Mouse (Mus musculus): Measurements from ENCODE around the gene Kdm4b. TPM values are rescaled to one million over a fixed set of nuclear protein-coding genes. Genes with fewer than 3 reads are reported as not detected.

The Kdm4b gene
- polyA plus RNA-seq, 1 experiment from 2014 or later: 43.2 TPM

- H3K9me3 ChIP-seq: no peaks in the 10 kb centered on the region
- H3K4me1 ChIP-seq: no peaks in the 10 kb centered on the region
- ATAC-seq (ENCODE audit: low FRiP score, low read depth): no peak
- no peak overlapping the region for H3K4me3 ChIP-seq
- H3K4me2 ChIP-seq (replicated peaks): no peak overlapping the region
- peaks cover 90% of the 10 kb centered on the region for H3K36me3 ChIP-seq
- H3K27ac ChIP-seq: no peak overlapping the region
- H3K9ac ChIP-seq: no peak overlapping the region
- WGBS: 91% methylated on average over 3 of the region's 3 CpGs
- no peaks in the 10 kb centered on the region for H3K27me3 ChIP-seq
These were observed 33.4 kb downstream of the Kdm4b start for GRCm38 (mm10) chr17:56359183-56359725.

DNA sequence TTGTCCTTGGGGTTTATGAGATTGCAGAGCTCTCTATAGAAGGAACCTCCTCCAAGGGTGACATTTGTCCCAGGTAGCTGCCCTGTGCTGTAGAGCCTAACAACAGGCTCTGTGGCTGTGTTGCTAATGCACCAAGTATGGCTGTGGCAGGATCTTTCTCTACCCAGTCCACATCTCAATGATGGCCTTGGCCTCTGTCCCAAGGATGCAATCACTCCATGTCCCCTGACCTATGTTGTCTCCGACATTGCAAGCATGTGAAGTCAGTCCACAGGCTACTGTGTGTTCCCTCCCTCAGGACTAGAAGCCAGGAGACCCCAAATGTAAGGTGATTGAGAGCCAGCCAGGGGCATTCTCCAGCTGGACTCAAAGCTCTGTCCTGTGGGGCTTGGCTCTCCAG lies 34.0 kb downstream of the Kdm4b start:
- H3K36me3 ChIP-seq: peaks cover 85% of the 10 kb centered on the region

GRCm38 (mm10) chr17:56360451-56360850 lies 34.6 kb downstream of the Kdm4b start:
- Histone ChIP-seq H3K4me3 (no peak overlapping the region), H3K36me3 (peaks cover 85% of the 10 kb centered on the region), H3K4me2 (replicated peaks) (no peak overlapping the region), H3K27ac (no peak overlapping the region), H3K4me1 (peaks cover 2% of the 10 kb centered on the region; the same call in 1 of the 2 replicates), H3K9me3 (no peaks in the 10 kb centered on the region), H3K27me3 (no peaks in the 10 kb centered on the region), H3K9ac (peak overlapping the region; percentile 4; the same call in 1 of the 2 replicates)
- 62% methylated on average over 8 of the region's 8 CpGs for WGBS
- ATAC-seq (ENCODE audit: low FRiP score, low read depth): no peak

More for the DNA sequence above, 34.0 kb downstream of the Kdm4b start:
- Histone ChIP-seq H3K27ac (no peak overlapping the region), H3K9me3 (no peaks in the 10 kb centered on the region), H3K4me2 (replicated peaks) (no peak overlapping the region), H3K27me3 (no peaks in the 10 kb centered on the region), H3K9ac (0 out of 2 replicates have a peak overlapping the region, but pooled peaks have one; percentile 1), H3K4me1 (no peaks in the 10 kb centered on the region), H3K4me3 (no peak overlapping the region)
- 79% methylated on average over 1 of the region's 1 CpGs for WGBS
- no peak for ATAC-seq (ENCODE audit: low FRiP score, low read depth)

DNA sequence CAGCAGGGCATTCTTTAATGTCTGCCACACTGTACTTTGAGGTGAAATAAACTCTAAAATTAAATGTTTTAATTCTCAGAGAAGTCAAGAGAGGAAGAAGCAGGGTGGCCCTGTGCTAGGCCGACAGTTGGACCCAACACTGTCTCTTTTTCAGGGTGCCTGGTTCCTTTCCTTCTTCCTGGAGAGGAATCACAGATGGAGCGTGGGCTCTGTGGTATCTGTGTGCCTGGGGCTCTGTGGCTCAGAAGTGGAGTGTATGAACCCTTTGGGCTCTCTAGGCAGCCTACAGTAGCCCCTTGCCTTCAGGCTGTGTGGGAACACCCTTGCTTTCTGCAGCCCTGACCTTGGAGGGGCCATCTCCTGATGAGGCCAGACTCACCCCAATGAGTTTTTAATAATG lies 35.7 kb downstream of the Kdm4b start:
- Histone ChIP-seq H3K4me2 (replicated peaks) (no peak overlapping the region), H3K27ac (no peak overlapping the region), H3K4me3 (no peak overlapping the region), H3K9me3 (no peaks in the 10 kb centered on the region), H3K27me3 (no peaks in the 10 kb centered on the region), H3K4me1 (peaks cover 8% of the 10 kb centered on the region; the same call in 1 of the 2 replicates), H3K36me3 (peaks cover 80% of the 10 kb centered on the region), H3K9ac (no peak overlapping the region; the same call in 1 of the 2 replicates)
- 87% methylated on average over 2 of the region's 2 CpGs for WGBS
- no peak for ATAC-seq (ENCODE audit: low FRiP score, low read depth)

DNA sequence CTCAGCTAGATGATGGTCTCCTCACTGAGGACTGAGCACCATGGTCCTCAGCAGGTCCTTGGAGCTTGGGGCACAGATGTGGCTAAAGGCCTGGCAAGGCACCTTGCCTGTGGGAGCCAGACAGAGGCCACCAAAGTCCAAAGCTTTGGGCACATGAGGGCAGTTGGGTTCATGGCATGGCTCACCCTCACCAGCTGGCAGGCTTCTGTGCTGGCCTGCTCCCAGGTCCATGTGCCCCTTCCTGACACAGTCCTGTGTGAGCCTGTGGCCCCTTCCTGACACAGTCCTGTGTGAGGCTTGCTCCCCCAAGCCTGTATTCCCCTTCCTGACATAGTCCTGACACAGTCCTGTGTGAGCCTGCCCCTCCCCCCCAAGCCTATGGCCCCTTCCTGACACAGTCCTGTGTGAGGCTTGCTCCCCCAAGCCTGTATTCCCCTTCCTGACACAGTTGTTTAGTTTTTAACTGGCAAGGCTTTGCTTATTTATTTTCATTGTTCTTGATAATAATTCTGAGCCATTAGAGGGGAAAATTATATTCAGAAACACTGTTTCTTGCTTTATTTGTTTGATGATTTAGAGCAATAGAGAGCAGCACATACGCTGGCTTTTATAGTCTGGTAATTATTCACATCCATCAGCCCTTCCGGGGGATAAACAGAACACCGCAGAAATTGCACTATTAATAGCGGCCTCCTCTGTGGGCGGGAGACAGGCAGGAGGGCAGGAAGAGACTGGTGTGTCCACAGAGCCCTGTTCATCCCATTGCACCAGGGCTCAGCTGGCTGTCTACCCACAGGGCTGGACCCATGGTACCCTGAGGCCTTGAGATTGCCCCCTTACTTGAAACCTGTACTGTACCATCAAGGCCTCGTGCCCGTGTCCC lies 40.2 kb downstream of the Kdm4b start:
- Histone ChIP-seq H3K27ac (no peak overlapping the region), H3K36me3 (peaks cover 89% of the 10 kb centered on the region), H3K27me3 (no peaks in the 10 kb centered on the region), H3K9me3 (no peaks in the 10 kb centered on the region), H3K9ac (peak overlapping the region; percentile 13; the same call in 1 of the 2 replicates), H3K4me1 (peaks cover 8% of the 10 kb centered on the region; the same call in 1 of the 2 replicates), H3K4me3 (no peak overlapping the region), H3K4me2 (replicated peaks) (no peak overlapping the region)
- 61% methylated on average over 7 of the region's 7 CpGs for WGBS
- no peak for ATAC-seq (ENCODE audit: low FRiP score, low read depth)

GRCm38 (mm10) chr17:56368291-56368790 lies 42.5 kb downstream of the Kdm4b start:
- H3K9me3 ChIP-seq: no peaks in the 10 kb centered on the region
- ATAC-seq (ENCODE audit: low FRiP score, low read depth): no peak
- peaks cover 8% of the 10 kb centered on the region; the same call in 1 of the 2 replicates for H3K4me1 ChIP-seq
- peaks cover 89% of the 10 kb centered on the region for H3K36me3 ChIP-seq
- no peak overlapping the region for H3K4me2 ChIP-seq (replicated peaks)
- no peak overlapping the region for H3K4me3 ChIP-seq
- H3K27me3 ChIP-seq: no peaks in the 10 kb centered on the region
- H3K27ac ChIP-seq: no peak overlapping the region
- 90% methylated on average over 6 of the region's 6 CpGs for WGBS
- no peak overlapping the region for H3K9ac ChIP-seq

DNA sequence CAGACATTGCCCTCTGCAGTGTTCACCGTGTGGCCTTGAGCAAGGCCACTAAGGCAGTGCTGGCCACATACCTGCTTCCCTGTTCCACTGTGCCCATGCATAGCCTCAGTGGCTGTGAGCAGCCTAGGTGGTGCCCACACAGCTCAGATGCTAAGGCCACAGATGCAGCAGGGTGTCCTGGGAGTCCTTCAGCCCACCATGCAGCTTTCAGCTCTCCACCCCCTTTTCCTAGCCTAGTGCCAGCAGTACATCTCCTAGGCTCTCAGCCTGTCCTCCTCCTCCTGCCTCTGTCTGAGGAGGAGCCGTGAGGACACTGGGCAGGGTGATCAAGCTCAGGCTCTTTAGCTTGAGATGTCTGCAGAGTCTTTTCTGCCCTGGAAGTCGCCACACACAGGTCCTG lies 44.2 kb downstream of the Kdm4b start:
- no peak overlapping the region for H3K4me3 ChIP-seq
- H3K36me3 ChIP-seq: peaks cover 93% of the 10 kb centered on the region
- ATAC-seq (ENCODE audit: low FRiP score, low read depth): no peak
- no peak overlapping the region for H3K9ac ChIP-seq
- H3K4me1 ChIP-seq: peaks cover 8% of the 10 kb centered on the region; the same call in 1 of the 2 replicates
- WGBS: 89% methylated on average over 3 of the region's 3 CpGs
- H3K27me3 ChIP-seq: no peaks in the 10 kb centered on the region
- no peak overlapping the region for H3K4me2 ChIP-seq (replicated peaks)
- no peaks in the 10 kb centered on the region for H3K9me3 ChIP-seq
- H3K27ac ChIP-seq: no peak overlapping the region

- no peaks in the 10 kb centered on the region for H3K9me3 ChIP-seq
- peaks cover 95% of the 10 kb centered on the region for H3K36me3 ChIP-seq
- H3K4me3 ChIP-seq: no peak overlapping the region
- no peak for ATAC-seq (ENCODE audit: low FRiP score, low read depth)
- no peaks in the 10 kb centered on the region for H3K4me1 ChIP-seq
- WGBS: 48% methylated on average over 15 of the region's 15 CpGs
- H3K27me3 ChIP-seq: no peaks in the 10 kb centered on the region
- H3K4me2 ChIP-seq (replicated peaks): no peak overlapping the region
- no peak overlapping the region for H3K9ac ChIP-seq
- H3K27ac ChIP-seq: no peak overlapping the region; the same call in 1 of the 2 replicates
These were observed 45.3 kb downstream of the Kdm4b start for GRCm38 (mm10) chr17:56371029-56371660.

DNA sequence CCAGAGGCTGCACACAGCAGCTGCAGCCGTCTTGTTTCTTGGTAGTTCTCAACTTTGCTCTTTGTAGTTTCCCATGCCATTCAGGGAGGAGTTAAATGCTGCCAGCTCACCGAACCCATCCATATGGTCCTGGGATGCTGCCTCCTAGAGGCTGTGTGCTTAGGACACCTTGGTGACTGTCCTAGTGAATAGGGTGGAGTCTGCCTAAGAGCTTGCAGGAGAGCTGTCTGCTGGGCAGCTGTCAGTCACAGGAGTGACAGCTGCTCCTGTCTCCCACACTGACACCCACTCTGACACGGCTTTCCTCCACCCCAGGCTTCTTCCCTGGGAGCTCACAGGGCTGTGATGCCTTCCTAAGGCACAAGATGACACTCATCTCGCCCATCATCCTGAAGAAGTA lies 46.2 kb downstream of the Kdm4b start:
- no peak for ATAC-seq (ENCODE audit: low FRiP score, low read depth)
- peaks cover 98% of the 10 kb centered on the region for H3K36me3 ChIP-seq
- H3K27me3 ChIP-seq: no peaks in the 10 kb centered on the region
- H3K4me1 ChIP-seq: no peaks in the 10 kb centered on the region
- 66% methylated on average over 4 of the region's 4 CpGs for WGBS
- no peaks in the 10 kb centered on the region for H3K9me3 ChIP-seq
- no peak overlapping the region for H3K4me2 ChIP-seq (replicated peaks)
- H3K9ac ChIP-seq: no peak overlapping the region
- H3K27ac ChIP-seq: no peak overlapping the region
- no peak overlapping the region for H3K4me3 ChIP-seq

DNA sequence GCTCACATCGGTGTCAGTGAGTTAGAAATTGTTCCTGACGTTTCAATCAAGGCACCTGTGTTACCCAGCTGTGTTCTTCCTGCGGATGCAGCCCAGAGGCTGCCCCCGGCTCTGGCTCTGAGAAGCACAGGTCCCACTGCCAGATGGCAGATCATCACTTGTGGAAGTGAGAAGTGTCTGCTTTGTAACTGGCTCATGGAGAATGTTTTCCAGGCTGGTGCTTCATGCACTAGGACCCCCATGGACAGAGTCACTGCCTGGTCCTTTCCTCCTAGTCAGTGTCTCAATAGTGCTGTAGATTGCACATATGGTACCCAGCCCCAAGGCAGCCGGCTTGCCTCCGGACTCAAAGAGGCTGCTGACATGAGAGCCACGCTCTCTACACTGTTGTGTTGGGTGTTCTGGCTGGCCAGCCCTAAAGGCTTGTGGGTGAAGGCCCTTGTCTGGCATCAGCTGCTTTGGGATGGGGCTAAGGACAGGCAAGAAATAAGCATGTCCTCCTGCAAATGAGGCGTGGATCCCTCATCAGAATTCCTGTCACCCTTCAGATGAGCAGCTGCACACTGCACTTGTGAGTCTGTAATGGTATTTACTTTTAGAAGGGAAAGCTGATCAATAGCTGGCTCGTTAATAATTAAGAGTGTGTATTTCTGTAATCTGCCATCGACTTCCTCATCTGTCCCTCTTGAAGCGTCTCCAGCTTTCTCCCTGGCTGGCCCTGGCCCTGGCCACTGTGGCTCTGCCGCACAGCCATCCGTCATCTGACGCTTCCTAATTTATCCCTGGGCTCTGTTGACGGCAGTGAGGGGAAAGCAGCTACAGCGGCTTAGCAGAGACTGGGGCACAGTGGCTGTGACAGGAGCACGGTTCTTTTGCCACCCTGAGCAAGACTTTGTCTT lies 47.5 kb downstream of the Kdm4b start:
- Histone ChIP-seq H3K27ac (no peak overlapping the region), H3K4me3 (no peak overlapping the region), H3K9me3 (no peaks in the 10 kb centered on the region), H3K9ac (peak overlapping the region; percentile 25; the same call in 1 of the 2 replicates), H3K4me2 (replicated peaks) (no peak overlapping the region), H3K4me1 (no peaks in the 10 kb centered on the region), H3K27me3 (no peaks in the 10 kb centered on the region), H3K36me3 (peaks cover 99% of the 10 kb centered on the region)
- ATAC-seq (ENCODE audit: low FRiP score, low read depth): no peak
- WGBS: 72% methylated on average over 17 of the region's 17 CpGs

GRCm38 (mm10) chr17:56374851-56375250 lies 49.0 kb downstream of the Kdm4b start:
- 78% methylated on average over 1 of the region's 1 CpGs for WGBS
- Histone ChIP-seq H3K4me1 (no peaks in the 10 kb centered on the region), H3K9ac (no peak overlapping the region), H3K9me3 (no peaks in the 10 kb centered on the region), H3K4me3 (no peak overlapping the region), H3K4me2 (replicated peaks) (no peak overlapping the region), H3K36me3 (peaks cover 99% of the 10 kb centered on the region), H3K27me3 (no peaks in the 10 kb centered on the region), H3K27ac (no peak overlapping the region)
- no peak for ATAC-seq (ENCODE audit: low FRiP score, low read depth)

All from limb, embryonic 13.5 days (tissue).